Mouse (Mus musculus): ENCODE measurements around the gene AC124108.1.

DNA sequence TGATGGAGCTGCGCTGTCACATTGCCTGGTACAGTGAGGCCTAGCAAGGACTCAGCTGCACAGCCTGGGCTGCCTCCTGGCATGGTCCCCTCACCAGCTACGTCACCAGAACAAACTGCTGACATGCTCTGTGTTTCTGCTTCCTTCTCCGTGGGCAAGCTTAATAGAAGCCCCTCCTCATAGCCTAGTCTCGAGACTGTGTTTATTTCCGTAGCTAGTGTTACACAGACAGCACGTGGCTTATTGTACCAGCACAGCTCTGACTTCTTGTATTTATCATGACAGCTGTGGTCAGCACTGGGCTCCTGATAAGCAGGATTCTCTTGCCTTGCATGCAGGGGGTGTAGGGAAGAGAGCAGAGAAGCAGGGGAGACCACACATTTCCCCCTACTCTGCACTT lies 54.9 kb downstream of the AC124108.1 start:
- no peak for TF ChIP-seq CTCF (IDR thresholded peaks at IDR 0.05; ENCODE audit: low read depth, low read length)
- no peak for TF ChIP-seq POLR2A (IDR thresholded peaks at IDR 0.05; ENCODE audit: extremely low read depth, insufficient read depth, low read length)

Data from liver, adult 2 months (tissue).